Mouse (Mus musculus): ENCODE data around the gene Ppp1r18. TPM values are rescaled to one million over a fixed set of nuclear protein-coding genes. Genes with fewer than 3 reads are reported as not detected.

Gene Ppp1r18
- total RNA-seq, 2 experiments from 2014 or later: 3.9 to 7.9 TPM

- intact Hi-C loops (cut with DNase I): no loop called here
Measured at GRCm38 (mm10) chr17:35921710-35922109, 56.3 kb downstream of the Ppp1r18 start.

GRCm38 (mm10) chr17:35922566-35922965 lies 57.2 kb downstream of the Ppp1r18 start:
- TF ChIP-seq CTCF (IDR thresholded peaks at IDR 0.05): no peak
- Histone ChIP-seq H3K27ac (peak overlapping the region; percentile 29; the same call in 1 of the 2 replicates), H3K4me3 (no peak overlapping the region)
- DNase-seq: no peak
- intact Hi-C loops (cut with DNase I): no loop called here

More at GRCm38 (mm10) chr17:35921710-35922109, 56.3 kb downstream of the Ppp1r18 start:
- DNase-seq: no peak
- peak overlapping the region; percentile 94; the same call in 1 of the 2 replicates for H3K27ac ChIP-seq
- no peak for TF ChIP-seq CTCF (IDR thresholded peaks at IDR 0.05)
- no peak overlapping the region for H3K4me3 ChIP-seq

GRCm38 (mm10) chr17:35923281-35923680 lies 57.9 kb downstream of the Ppp1r18 start:
- intact Hi-C loops (cut with DNase I): no loop called here
- DNase-seq: no peak
- Histone ChIP-seq H3K4me3 (no peak overlapping the region), H3K27ac (no peak overlapping the region; the same call in 1 of the 2 replicates)
- TF ChIP-seq CTCF (IDR thresholded peaks at IDR 0.05): no peak

Small RNAs within 50 kb of the gene (microRNA-seq; reads per million reads assigned to microRNA genes)
- gene Gm28033 (not detected), gene Mir1894 (not detected)

Other genes starting within 250 kb of the Ppp1r18 start
- gene Gm9573, start 239.0 kb upstream of the Ppp1r18 start, total RNA-seq (2021): not detected
- not detected for gene Mucl3, start 221.9 kb upstream of the Ppp1r18 start, total RNA-seq (2021)
- 10 to 100 TPM; 12.8 to 16.8 TPM for gene Vars2, start 198.0 kb upstream of the Ppp1r18 start, total RNA-seq (2021)
- 10 to 100 TPM; 18.1 to 24.2 TPM for gene Gtf2h4, start 191.9 kb upstream of the Ppp1r18 start, total RNA-seq (2021)
- 10 to 100 TPM; 13.4 to 15.9 TPM for gene Ddr1, start 161.0 kb upstream of the Ppp1r18 start, total RNA-seq (2021)
- 1 to 10 TPM; 4.4 to 8.6 TPM for gene Ier3, start 43.9 kb upstream of the Ppp1r18 start, total RNA-seq (2021)
- 10 to 100 TPM; 45.4 to 50.9 TPM for gene Flot1, start 42.4 kb upstream of the Ppp1r18 start, total RNA-seq (2021)
- 10 to 100 TPM; 29.7 to 40.0 TPM for gene Tubb5, start 27.3 kb upstream of the Ppp1r18 start, total RNA-seq (2021)
- gene Mdc1, start 24.1 kb upstream of the Ppp1r18 start, total RNA-seq (2021): 1 to 10 TPM; 3.6 to 4.4 TPM
- gene Nrm, start 4.3 kb upstream of the Ppp1r18 start, total RNA-seq (2021): under 1 TPM; 0.82 to 0.86 TPM
- gene Dhx16, start 14.2 kb downstream of the Ppp1r18 start, total RNA-seq (2021): 10 to 100 TPM; 13.2 to 16.2 TPM
- 10 to 100 TPM; 73.0 to 78.4 TPM for gene 2310061I04Rik, start 31.8 kb downstream of the Ppp1r18 start, total RNA-seq (2021)
- gene Atat1, start 44.5 kb downstream of the Ppp1r18 start, total RNA-seq (2021): 1 to 10 TPM; 2.8 to 4.2 TPM
- gene Mrps18b, start 50.8 kb downstream of the Ppp1r18 start, total RNA-seq (2021): 10 to 100 TPM; 58.6 to 65.4 TPM
- 10 to 100 TPM; 15.6 to 34.8 TPM for gene Ppp1r10, start 50.8 kb downstream of the Ppp1r18 start, total RNA-seq (2021)
- gene Abcf1, start 104.2 kb downstream of the Ppp1r18 start, total RNA-seq (2021): 10 to 100 TPM; 72.1 to 74.9 TPM
- 10 to 100 TPM; 19.8 to 20.9 TPM for gene Gnl1, start 114.3 kb downstream of the Ppp1r18 start, total RNA-seq (2021)
- 1 to 10 TPM; 2.6 to 2.8 TPM for gene Prr3, start 114.6 kb downstream of the Ppp1r18 start, total RNA-seq (2021)
- 1 to 10 TPM; 2.0 to 2.5 TPM for gene H2-T24, start 155.0 kb downstream of the Ppp1r18 start, total RNA-seq (2021)
- 1 to 10 TPM; 6.3 to 9.2 TPM for gene H2-T23, start 167.3 kb downstream of the Ppp1r18 start, total RNA-seq (2021)
- gene H2-T22, start 177.2 kb downstream of the Ppp1r18 start, total RNA-seq (2021): 1 to 10 TPM; 8.8 to 9.7 TPM
- gene Gm6034, start 177.4 kb downstream of the Ppp1r18 start, total RNA-seq (2021): not detected
- gene Gm11127, start 192.8 kb downstream of the Ppp1r18 start, total RNA-seq (2021): 1 to 10 TPM; 1.5 to 2.1 TPM